Mouse (Mus musculus): ENCODE measurements around the gene Ccdc9b.

DNA sequence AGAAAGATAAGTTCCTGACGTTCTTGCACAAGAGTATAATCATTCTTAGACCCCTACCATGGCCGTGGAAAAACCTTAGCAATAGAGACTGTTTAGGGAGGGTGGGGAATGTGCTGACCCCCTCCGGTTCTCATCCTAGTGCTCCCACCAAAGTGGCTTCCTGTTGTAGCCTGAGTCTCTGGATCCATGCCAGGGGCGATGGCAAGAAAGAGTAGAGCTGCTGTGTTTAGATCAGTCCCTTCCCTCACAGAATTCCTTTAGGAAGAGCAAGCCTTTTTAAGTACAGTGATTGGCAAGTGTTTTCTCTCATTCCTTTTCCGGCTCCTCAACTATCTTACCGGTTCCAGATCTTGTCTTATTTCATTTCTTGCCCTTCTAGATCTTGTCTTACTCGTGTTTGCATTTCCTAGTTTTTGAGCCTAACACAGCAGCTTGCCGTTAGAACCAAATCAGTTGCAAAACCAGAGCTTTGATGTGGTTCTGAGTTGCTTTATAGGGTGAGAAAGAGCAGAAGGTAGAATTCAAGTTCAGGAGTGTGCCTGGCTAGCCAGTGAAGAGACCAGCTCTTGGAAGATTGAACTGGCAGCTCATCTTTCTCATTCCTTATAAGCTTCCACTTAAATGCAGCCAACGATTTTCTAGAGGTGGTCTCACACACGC, 15.0 kb downstream of the Ccdc9b start:
- TF ChIP-seq CTCF (IDR thresholded peaks at IDR 0.05; ENCODE audit: low read depth) (no peak), EP300 (IDR thresholded peaks at IDR 0.05; ENCODE audit: low read depth) (no peak)

All from heart, postnatal 0 days (tissue).